Mouse (Mus musculus): ENCODE measurements around the gene Cdk12. TPM values are rescaled to one million over a fixed set of nuclear protein-coding genes. Genes with fewer than 3 reads are reported as not detected.

Cdk12 gene
- total RNA-seq, 1 experiment: 68.8 TPM

GRCm38 (mm10) chr11:98283740-98284139, 80.9 kb downstream of the Cdk12 start:
- no peak for TF ChIP-seq ZC3H11A (IDR thresholded peaks at IDR 0.05; ENCODE audit: borderline replicate concordance, low read depth, low read length)
- TF ChIP-seq MAFK (IDR thresholded peaks at IDR 0.05; ENCODE audit: insufficient read depth, low read depth, low read length): no peak
- no peak for TF ChIP-seq HCFC1 (IDR thresholded peaks at IDR 0.05; ENCODE audit: borderline replicate concordance, insufficient read depth, low read length)
- TF ChIP-seq ZNF384 (IDR thresholded peaks at IDR 0.05; ENCODE audit: low read depth, low read length): no peak
- no peak for TF ChIP-seq CHD2 (IDR thresholded peaks at IDR 0.05; ENCODE audit: low read depth, low read length)
- Histone ChIP-seq H3K36me3 (ENCODE audit: control insufficient read depth, insufficient read depth, low read length, poor library complexity, severe bottlenecking) (peaks cover 2% of the 10 kb centered on the region; the same call in 1 of the 2 replicates), H3K4me3 (ENCODE audit: insufficient read depth in 1 of 2, low read depth in 1 of 2, low read length in 2 of 2, poor library complexity in 1 of 2, severe bottlenecking in 1 of 2) (no peak overlapping the region; a peak in 1 of 4 replicates), H3K27ac (ENCODE audit: insufficient read depth, low read depth, low read length, poor library complexity, severe bottlenecking) (no peak overlapping the region), H3K9ac (ENCODE audit: insufficient read depth, low read depth, low read length, poor library complexity, severe bottlenecking) (no peak overlapping the region), H3K9me3 (ENCODE audit: control insufficient read depth, insufficient read depth, low read depth, low read length) (no peaks in the 10 kb centered on the region), H3K4me1 (ENCODE audit: control insufficient read depth in 2 of 2, insufficient read depth in 2 of 2, low read length in 2 of 2, poor library complexity in 1 of 2) (peaks cover 2 to 3% of the 10 kb centered on the region in 2 experiments; a peak in 2 of 4 replicates)
- no peak for DNase-seq (ENCODE audit: low read depth, low spot score)
- in situ Hi-C loops (cut with MboI; ENCODE audit: low sequenced_read_pairs in 2 of 2, unreplicated experiment in 2 of 2): no loop called here

GRCm38 (mm10) chr11:98284230-98284629, 81.4 kb downstream of the Cdk12 start:
- H3K4me1 ChIP-seq (ENCODE audit: control insufficient read depth in 2 of 2, insufficient read depth in 2 of 2, low read length in 2 of 2, poor library complexity in 1 of 2): peaks cover 2 to 3% of the 10 kb centered on the region in 2 experiments; a peak in 2 of 4 replicates
- peak overlapping the region; percentile 6 to 47; a peak in 3 of 4 replicates for H3K4me3 ChIP-seq (ENCODE audit: insufficient read depth in 1 of 2, low read depth in 1 of 2, low read length in 2 of 2, poor library complexity in 1 of 2, severe bottlenecking in 1 of 2)
- TF ChIP-seq MAFK (IDR thresholded peaks at IDR 0.05; ENCODE audit: insufficient read depth, low read depth, low read length) (no peak), ZC3H11A (IDR thresholded peaks at IDR 0.05; ENCODE audit: borderline replicate concordance, low read depth, low read length) (no peak), CHD2 (IDR thresholded peaks at IDR 0.05; ENCODE audit: low read depth, low read length) (no peak)
- H3K9me3 ChIP-seq (ENCODE audit: control insufficient read depth, insufficient read depth, low read depth, low read length): no peaks in the 10 kb centered on the region
- DNase-seq (ENCODE audit: low read depth, low spot score): no peak
- peak overlapping the region; percentile 74 for H3K9ac ChIP-seq (ENCODE audit: insufficient read depth, low read depth, low read length, poor library complexity, severe bottlenecking)
- in situ Hi-C loops (cut with MboI; ENCODE audit: low sequenced_read_pairs in 2 of 2, unreplicated experiment in 2 of 2): no loop called here
- no peak overlapping the region for H3K27ac ChIP-seq (ENCODE audit: insufficient read depth, low read depth, low read length, poor library complexity, severe bottlenecking)
- no peaks in the 10 kb centered on the region for H3K36me3 ChIP-seq (ENCODE audit: control insufficient read depth, insufficient read depth, low read length, poor library complexity, severe bottlenecking)

- no peak overlapping the region for H3K9ac ChIP-seq (ENCODE audit: insufficient read depth, low read depth, low read length, poor library complexity, severe bottlenecking)
- no peak for DNase-seq (ENCODE audit: low read depth, low spot score)
- TF ChIP-seq ZNF384 (IDR thresholded peaks at IDR 0.05; ENCODE audit: low read depth, low read length) (peak; percentile 94), CHD2 (IDR thresholded peaks at IDR 0.05; ENCODE audit: low read depth, low read length) (no peak), ZC3H11A (IDR thresholded peaks at IDR 0.05; ENCODE audit: borderline replicate concordance, low read depth, low read length) (no peak), HCFC1 (IDR thresholded peaks at IDR 0.05; ENCODE audit: borderline replicate concordance, insufficient read depth, low read length) (no peak)
- H3K36me3 ChIP-seq (ENCODE audit: control insufficient read depth, insufficient read depth, low read length, poor library complexity, severe bottlenecking): no peaks in the 10 kb centered on the region
- H3K4me1 ChIP-seq (ENCODE audit: control insufficient read depth in 2 of 2, insufficient read depth in 2 of 2, low read length in 2 of 2, poor library complexity in 1 of 2): peaks cover 3 to 4% of the 10 kb centered on the region in 2 experiments; a peak in 2 of 4 replicates
- in situ Hi-C loops (cut with MboI; ENCODE audit: low sequenced_read_pairs in 2 of 2, unreplicated experiment in 2 of 2): no loop called here
- no peak overlapping the region for H3K4me3 ChIP-seq (ENCODE audit: insufficient read depth in 1 of 2, low read depth in 1 of 2, low read length in 2 of 2, poor library complexity in 1 of 2, severe bottlenecking in 1 of 2)
- no peaks in the 10 kb centered on the region for H3K9me3 ChIP-seq (ENCODE audit: control insufficient read depth, insufficient read depth, low read depth, low read length)
- H3K27ac ChIP-seq (ENCODE audit: insufficient read depth, low read depth, low read length, poor library complexity, severe bottlenecking): no peak overlapping the region
These were observed 82.5 kb downstream of the Cdk12 start for GRCm38 (mm10) chr11:98285368-98285767.

GRCm38 (mm10) chr11:98287531-98287930, 84.7 kb downstream of the Cdk12 start:
- TF ChIP-seq MAFK (IDR thresholded peaks at IDR 0.05; ENCODE audit: insufficient read depth, low read depth, low read length) (no peak), HCFC1 (IDR thresholded peaks at IDR 0.05; ENCODE audit: borderline replicate concordance, insufficient read depth, low read length) (no peak), ZC3H11A (IDR thresholded peaks at IDR 0.05; ENCODE audit: borderline replicate concordance, low read depth, low read length) (no peak), CHD2 (IDR thresholded peaks at IDR 0.05; ENCODE audit: low read depth, low read length) (no peak), ZNF384 (IDR thresholded peaks at IDR 0.05; ENCODE audit: low read depth, low read length) (no peak)
- Histone ChIP-seq H3K4me1 (ENCODE audit: control insufficient read depth in 2 of 2, insufficient read depth in 2 of 2, low read length in 2 of 2, poor library complexity in 1 of 2) (peaks cover 3 to 4% of the 10 kb centered on the region in 2 experiments; a peak in 2 of 4 replicates), H3K9me3 (ENCODE audit: control insufficient read depth, insufficient read depth, low read depth, low read length) (no peaks in the 10 kb centered on the region), H3K9ac (ENCODE audit: insufficient read depth, low read depth, low read length, poor library complexity, severe bottlenecking) (no peak overlapping the region), H3K27ac (ENCODE audit: insufficient read depth, low read depth, low read length, poor library complexity, severe bottlenecking) (no peak overlapping the region), H3K36me3 (ENCODE audit: control insufficient read depth, insufficient read depth, low read length, poor library complexity, severe bottlenecking) (no peaks in the 10 kb centered on the region), H3K4me3 (ENCODE audit: insufficient read depth in 1 of 2, low read depth in 1 of 2, low read length in 2 of 2, poor library complexity in 1 of 2, severe bottlenecking in 1 of 2) (no peak overlapping the region)
- in situ Hi-C loops (cut with MboI; ENCODE audit: low sequenced_read_pairs in 2 of 2, unreplicated experiment in 2 of 2): no loop called here
- no peak for DNase-seq (ENCODE audit: low read depth, low spot score)

GRCm38 (mm10) chr11:98287961-98288360, 85.1 kb downstream of the Cdk12 start:
- H3K36me3 ChIP-seq (ENCODE audit: control insufficient read depth, insufficient read depth, low read length, poor library complexity, severe bottlenecking): no peaks in the 10 kb centered on the region
- H3K9me3 ChIP-seq (ENCODE audit: control insufficient read depth, insufficient read depth, low read depth, low read length): no peaks in the 10 kb centered on the region
- no peak for DNase-seq (ENCODE audit: low read depth, low spot score)
- TF ChIP-seq HCFC1 (IDR thresholded peaks at IDR 0.05; ENCODE audit: borderline replicate concordance, insufficient read depth, low read length) (no peak), CHD2 (IDR thresholded peaks at IDR 0.05; ENCODE audit: low read depth, low read length) (no peak), MAFK (IDR thresholded peaks at IDR 0.05; ENCODE audit: insufficient read depth, low read depth, low read length) (no peak), ZNF384 (IDR thresholded peaks at IDR 0.05; ENCODE audit: low read depth, low read length) (no peak), ZC3H11A (IDR thresholded peaks at IDR 0.05; ENCODE audit: borderline replicate concordance, low read depth, low read length) (no peak)
- no peak overlapping the region for H3K4me3 ChIP-seq (ENCODE audit: insufficient read depth in 1 of 2, low read depth in 1 of 2, low read length in 2 of 2, poor library complexity in 1 of 2, severe bottlenecking in 1 of 2)
- in situ Hi-C loops (cut with MboI; ENCODE audit: low sequenced_read_pairs in 2 of 2, unreplicated experiment in 2 of 2): no loop called here
- H3K9ac ChIP-seq (ENCODE audit: insufficient read depth, low read depth, low read length, poor library complexity, severe bottlenecking): no peak overlapping the region
- H3K4me1 ChIP-seq (ENCODE audit: control insufficient read depth in 2 of 2, insufficient read depth in 2 of 2, low read length in 2 of 2, poor library complexity in 1 of 2): peaks cover 3 to 4% of the 10 kb centered on the region in 2 experiments; a peak in 2 of 4 replicates
- H3K27ac ChIP-seq (ENCODE audit: insufficient read depth, low read depth, low read length, poor library complexity, severe bottlenecking): no peak overlapping the region

All from ES-E14 (cell line).